Mouse (Mus musculus) ES-E14 (cell line): ENCODE results near the gene Fermt2. TPM values are rescaled to one million over a fixed set of nuclear protein-coding genes. Genes with fewer than 3 reads are reported as not detected.
A peak's percentile ranks its signal among the peaks of the same experiment; 100 is the strongest.

Experiments
- DNase-seq: peaks from one replicate; pipeline ENCODE4 v3.0.0-alpha.2; 2013; ENCODE audit warnings: low read depth, low spot score
- H3K27ac ChIP-seq: 2 replicates; pipeline ENCODE4 v1.5.1; 2012; ENCODE audit warnings: low read depth, mild to moderate bottlenecking, low read length, moderate library complexity, mixed read lengths; ENCODE audit not compliant: poor library complexity, insufficient read depth, severe bottlenecking
- H3K36me3 ChIP-seq: 2 replicates; pipeline ENCODE4 v1.6.1; 2012; ENCODE audit warnings: mild to moderate bottlenecking, low read length, moderate library complexity, mixed read lengths; ENCODE audit not compliant: control insufficient read depth, poor library complexity, insufficient read depth, severe bottlenecking
- H3K4me1 ChIP-seq, 2 experiments: fragments of 150-350 bp in 1 of 2; sonication (generic) in 1 of 2; 2 replicates each; pipeline ENCODE4 v1.6.1; 2012; ENCODE audit warnings: low read length in 2 of 2, mild to moderate bottlenecking in 1 of 2, mixed read lengths in 1 of 2; ENCODE audit not compliant: control insufficient read depth in 2 of 2, insufficient read depth in 2 of 2, poor library complexity in 1 of 2
- H3K4me3 ChIP-seq, 2 experiments: fragments of 150-350 bp in 1 of 2; sonication (generic) in 1 of 2; 2 replicates each; pipeline ENCODE4 v1.5.1; 2012; ENCODE audit warnings: low read length in 2 of 2, low read depth in 1 of 2, mild to moderate bottlenecking in 1 of 2, mixed read lengths in 1 of 2; ENCODE audit not compliant: insufficient read depth in 1 of 2, poor library complexity in 1 of 2, severe bottlenecking in 1 of 2
- H3K9ac ChIP-seq: 2 replicates; pipeline ENCODE4 v1.6.1; 2012; ENCODE audit warnings: low read depth, mild to moderate bottlenecking, low read length, mixed read lengths; ENCODE audit not compliant: poor library complexity, insufficient read depth, severe bottlenecking
- H3K9me3 ChIP-seq: fragments of 150-350 bp; sonication (generic); 2 replicates; pipeline ENCODE4 v1.6.1; 2012; ENCODE audit warnings: low read depth, mild to moderate bottlenecking, low read length; ENCODE audit not compliant: control insufficient read depth, insufficient read depth
- CHD2 ChIP-seq: IDR thresholded peaks from 2 replicates; pipeline ENCODE4 v1.6.1; 2014; ENCODE audit warnings: mild to moderate bottlenecking, low read depth, low read length, inconsistent platforms
- HCFC1 ChIP-seq: IDR thresholded peaks from 2 replicates; pipeline ENCODE4 v1.6.1; 2012; ENCODE audit warnings: low read length, inconsistent platforms, borderline replicate concordance; ENCODE audit not compliant: insufficient read depth
- MAFK ChIP-seq: IDR thresholded peaks from 2 replicates; pipeline ENCODE4 v1.6.1; 2014; ENCODE audit warnings: mild to moderate bottlenecking, low read depth, low read length, inconsistent platforms; ENCODE audit not compliant: insufficient read depth
- ZC3H11A ChIP-seq: IDR thresholded peaks from 2 replicates; pipeline ENCODE4 v1.6.1; 2012; ENCODE audit warnings: low read depth, mild to moderate bottlenecking, inconsistent platforms, low read length, borderline replicate concordance
- ZNF384 ChIP-seq: IDR thresholded peaks from 2 replicates; pipeline ENCODE4 v1.6.1; 2012; ENCODE audit warnings: low read depth, low read length, inconsistent platforms
- in situ Hi-C, 2 experiments: fragments of 600-800 bp; cut with MboI; formaldehyde crosslinking; loops; one replicate each; pipeline ENCODE4 v1.15.1; 2025; ENCODE audit warnings: low sequenced_read_pairs in 2 of 2, inconsistent platforms in 1 of 2; ENCODE audit not compliant: unreplicated experiment in 2 of 2
- total RNA-seq: library from RNA; depleted of rRNA; stranded (reverse); fragments of 300-350 nt; gene quantifications from 2 replicates; pipeline ENCODE4 v1.2.3, GENCODE M21; 2012

Fermt2 gene
- total RNA-seq, 1 experiment = 47.0 TPM

GRCm38 (mm10) chr14:45457003-45457402 is 72.9 kb downstream of the Fermt2 start:
- H3K4me1 ChIP-seq = peaks cover 19 to 37% of the 10 kb centered on the region in 2 experiments
- H3K4me3 ChIP-seq = no peak overlapping the region
- H3K9ac ChIP-seq = peak overlapping the region; percentile 2; the same call in 1 of the 2 replicates
- in situ Hi-C loops = no loop called here
- TF ChIP-seq MAFK (no peak), ZNF384 (no peak)
- no peak for DNase-seq
- H3K27ac ChIP-seq = peak overlapping the region; percentile 10; the same call in 1 of the 2 replicates
- no peaks in the 10 kb centered on the region for H3K9me3 ChIP-seq
- H3K36me3 ChIP-seq = peaks cover 13% of the 10 kb centered on the region

GRCm38 (mm10) chr14:45456502-45456846 is 73.4 kb downstream of the Fermt2 start:
- H3K27ac ChIP-seq = no peak overlapping the region; the same call in 1 of the 2 replicates
- no peak overlapping the region for H3K4me3 ChIP-seq
- H3K36me3 ChIP-seq = peaks cover 11% of the 10 kb centered on the region
- H3K9me3 ChIP-seq = no peaks in the 10 kb centered on the region
- TF ChIP-seq ZC3H11A = no peak
- no peak for TF ChIP-seq ZNF384
- no peak for TF ChIP-seq MAFK
- no peak for TF ChIP-seq CHD2
- no peak for TF ChIP-seq HCFC1
- in situ Hi-C loops = no loop called here
- no peak overlapping the region for H3K9ac ChIP-seq
- no peak for DNase-seq
- H3K4me1 ChIP-seq = peaks cover 19 to 38% of the 10 kb centered on the region in 2 experiments

- Histone ChIP-seq H3K4me3 (no peak overlapping the region), H3K4me1 (peaks cover 20 to 36% of the 10 kb centered on the region in 2 experiments), H3K9me3 (no peaks in the 10 kb centered on the region), H3K36me3 (peaks cover 8% of the 10 kb centered on the region; the same call in 1 of the 2 replicates), H3K27ac (no peak overlapping the region; the same call in 1 of the 2 replicates), H3K9ac (no peak overlapping the region; the same call in 1 of the 2 replicates)
- no peak for TF ChIP-seq ZNF384
- TF ChIP-seq ZC3H11A = no peak
- no peak for TF ChIP-seq HCFC1
- TF ChIP-seq CHD2 = no peak
- TF ChIP-seq MAFK = no peak
- DNase-seq = no peak
- in situ Hi-C loops = no loop called here
These were observed 74.0 kb downstream of the Fermt2 start for GRCm38 (mm10) chr14:45455651-45456501.

GRCm38 (mm10) chr14:45453538-45454233 is 76.2 kb downstream of the Fermt2 start:
- Histone ChIP-seq H3K9ac (0 out of 2 replicates have a peak overlapping the region, but pooled peaks have one; percentile 10), H3K27ac (peak overlapping the region; percentile 40; the same call in 1 of the 2 replicates), H3K4me1 (peaks cover 25 to 35% of the 10 kb centered on the region in 2 experiments), H3K9me3 (no peaks in the 10 kb centered on the region), H3K4me3 (no peak overlapping the region), H3K36me3 (peaks cover 2% of the 10 kb centered on the region; the same call in 1 of the 2 replicates)
- in situ Hi-C loops = no loop called here
- TF ChIP-seq ZC3H11A (no peak), HCFC1 (no peak), ZNF384 (no peak), MAFK (no peak), CHD2 (no peak)
- DNase-seq = no peak
